Mouse (Mus musculus): ENCODE results near the gene Ergic1. TPM values are rescaled to one million over a fixed set of nuclear protein-coding genes. Genes with fewer than 3 reads are reported as not detected.

Gene Ergic1
- polyA plus RNA-seq, 1 experiment from 2014 or later: 103 TPM

- DNase-seq (ENCODE audit: low spot score): no peak
- H3K4me1 ChIP-seq (replicated peaks): 0 out of 2 replicates have a peak, but pooled peaks cover 3% of the 10 kb centered on the region
- H3K9me3 ChIP-seq: peaks cover 3% of the 10 kb centered on the region; the same call in 1 of the 2 replicates
- WGBS: 93% methylated on average over 11 of the region's 11 CpGs
- no peaks in the 10 kb centered on the region for H3K27me3 ChIP-seq (ENCODE audit: insufficient read depth, poor library complexity, severe bottlenecking)
- H3K4me3 ChIP-seq: no peak overlapping the region
- H3K27ac ChIP-seq: 0 out of 2 replicates have a peak overlapping the region, but pooled peaks have one; percentile 1
- peaks cover 89% of the 10 kb centered on the region for H3K36me3 ChIP-seq
These were observed 9.4 kb downstream of the Ergic1 start for GRCm38 (mm10) chr17:26570651-26571118.

GRCm38 (mm10) chr17:26571377-26571776 lies 10.1 kb downstream of the Ergic1 start:
- H3K9me3 ChIP-seq: no peaks in the 10 kb centered on the region; the same call in 1 of the 2 replicates
- no peaks in the 10 kb centered on the region for H3K27me3 ChIP-seq (ENCODE audit: insufficient read depth, poor library complexity, severe bottlenecking)
- H3K4me1 ChIP-seq (replicated peaks): 0 out of 2 replicates have a peak, but pooled peaks cover 5% of the 10 kb centered on the region
- no peak overlapping the region for H3K4me3 ChIP-seq
- H3K27ac ChIP-seq: no peak overlapping the region
- 89% methylated on average over 3 of the region's 3 CpGs for WGBS
- no peak for DNase-seq (ENCODE audit: low spot score)
- peaks cover 89% of the 10 kb centered on the region for H3K36me3 ChIP-seq

- H3K4me3 ChIP-seq: no peak overlapping the region
- WGBS: 97% methylated on average over 11 of the region's 11 CpGs
- H3K9me3 ChIP-seq: no peaks in the 10 kb centered on the region; the same call in 1 of the 2 replicates
- H3K4me1 ChIP-seq (replicated peaks): 0 out of 2 replicates have a peak, but pooled peaks cover 5% of the 10 kb centered on the region
- peaks cover 89% of the 10 kb centered on the region for H3K36me3 ChIP-seq
- DNase-seq (ENCODE audit: low spot score): no peak
- no peak overlapping the region for H3K27ac ChIP-seq
- no peaks in the 10 kb centered on the region for H3K27me3 ChIP-seq (ENCODE audit: insufficient read depth, poor library complexity, severe bottlenecking)
These were observed 11.0 kb downstream of the Ergic1 start for GRCm38 (mm10) chr17:26572265-26572664.

- Histone ChIP-seq H3K9me3 (no peaks in the 10 kb centered on the region), H3K27me3 (ENCODE audit: insufficient read depth, poor library complexity, severe bottlenecking) (no peaks in the 10 kb centered on the region), H3K36me3 (peaks cover 88% of the 10 kb centered on the region), H3K4me1 (replicated peaks) (0 out of 2 replicates have a peak, but pooled peaks cover 5% of the 10 kb centered on the region), H3K27ac (no peak overlapping the region), H3K4me3 (no peak overlapping the region)
- 91% methylated on average over 11 of the region's 11 CpGs for WGBS
- no peak for DNase-seq (ENCODE audit: low spot score)
These were observed 12.8 kb downstream of the Ergic1 start for GRCm38 (mm10) chr17:26574118-26574517.

- H3K27ac ChIP-seq: no peak overlapping the region
- H3K27me3 ChIP-seq (ENCODE audit: insufficient read depth, poor library complexity, severe bottlenecking): no peaks in the 10 kb centered on the region
- H3K36me3 ChIP-seq: peaks cover 83% of the 10 kb centered on the region
- H3K9me3 ChIP-seq: no peaks in the 10 kb centered on the region
- 88% methylated on average over 5 of the region's 5 CpGs for WGBS
- 0 out of 2 replicates have a peak, but pooled peaks cover 5% of the 10 kb centered on the region for H3K4me1 ChIP-seq (replicated peaks)
- no peak overlapping the region for H3K4me3 ChIP-seq
- DNase-seq (ENCODE audit: low spot score): no peak
These were observed 13.4 kb downstream of the Ergic1 start for GRCm38 (mm10) chr17:26574701-26575100.

GRCm38 (mm10) chr17:26575786-26576690 lies 14.7 kb downstream of the Ergic1 start:
- Histone ChIP-seq H3K4me3 (no peak overlapping the region), H3K27me3 (ENCODE audit: insufficient read depth, poor library complexity, severe bottlenecking) (no peaks in the 10 kb centered on the region), H3K36me3 (peaks cover 82% of the 10 kb centered on the region), H3K9me3 (no peaks in the 10 kb centered on the region), H3K27ac (0 out of 2 replicates have a peak overlapping the region, but pooled peaks have one; percentile 40), H3K4me1 (replicated peaks) (0 out of 2 replicates have a peak, but pooled peaks cover 5% of the 10 kb centered on the region)
- 90% methylated on average over 12 of the region's 12 CpGs for WGBS
- DNase-seq (ENCODE audit: low spot score): no peak

- 93% methylated on average over 7 of the region's 7 CpGs for WGBS
- peaks cover 84% of the 10 kb centered on the region for H3K36me3 ChIP-seq
- no peak overlapping the region for H3K27ac ChIP-seq
- H3K4me3 ChIP-seq: no peak overlapping the region
- no peaks in the 10 kb centered on the region for H3K27me3 ChIP-seq (ENCODE audit: insufficient read depth, poor library complexity, severe bottlenecking)
- no peaks in the 10 kb centered on the region for H3K9me3 ChIP-seq
- no peak for DNase-seq (ENCODE audit: low spot score)
- 0 out of 2 replicates have a peak, but pooled peaks cover 5% of the 10 kb centered on the region for H3K4me1 ChIP-seq (replicated peaks)
These were observed 15.5 kb downstream of the Ergic1 start for GRCm38 (mm10) chr17:26576833-26577232.

- peaks cover 83% of the 10 kb centered on the region for H3K36me3 ChIP-seq
- DNase-seq (ENCODE audit: low spot score): no peak
- no peaks in the 10 kb centered on the region for H3K27me3 ChIP-seq (ENCODE audit: insufficient read depth, poor library complexity, severe bottlenecking)
- H3K4me1 ChIP-seq (replicated peaks): 0 out of 2 replicates have a peak, but pooled peaks cover 5% of the 10 kb centered on the region
- no peak overlapping the region for H3K4me3 ChIP-seq
- no peaks in the 10 kb centered on the region for H3K9me3 ChIP-seq
- H3K27ac ChIP-seq: no peak overlapping the region
- 92% methylated on average over 11 of the region's 11 CpGs for WGBS
These were observed 16.0 kb downstream of the Ergic1 start for GRCm38 (mm10) chr17:26577309-26577708.

GRCm38 (mm10) chr17:26578162-26578561 lies 16.9 kb downstream of the Ergic1 start:
- Histone ChIP-seq H3K4me3 (no peak overlapping the region), H3K27me3 (ENCODE audit: insufficient read depth, poor library complexity, severe bottlenecking) (no peaks in the 10 kb centered on the region), H3K4me1 (replicated peaks) (peaks cover 12% of the 10 kb centered on the region; the same call in 1 of the 2 replicates), H3K9me3 (no peaks in the 10 kb centered on the region), H3K27ac (no peak overlapping the region), H3K36me3 (peaks cover 86% of the 10 kb centered on the region)
- DNase-seq (ENCODE audit: low spot score): no peak
- 92% methylated on average over 7 of the region's 7 CpGs for WGBS

GRCm38 (mm10) chr17:26578771-26579170 lies 17.5 kb downstream of the Ergic1 start:
- Histone ChIP-seq H3K36me3 (peaks cover 89% of the 10 kb centered on the region), H3K27ac (no peak overlapping the region), H3K4me1 (replicated peaks) (peaks cover 18% of the 10 kb centered on the region), H3K9me3 (no peaks in the 10 kb centered on the region), H3K4me3 (no peak overlapping the region), H3K27me3 (ENCODE audit: insufficient read depth, poor library complexity, severe bottlenecking) (no peaks in the 10 kb centered on the region)
- 94% methylated on average over 11 of the region's 11 CpGs for WGBS
- DNase-seq (ENCODE audit: low spot score): no peak

- Histone ChIP-seq H3K4me1 (replicated peaks) (peaks cover 24% of the 10 kb centered on the region), H3K4me3 (no peak overlapping the region), H3K9me3 (no peaks in the 10 kb centered on the region), H3K36me3 (peaks cover 90% of the 10 kb centered on the region), H3K27ac (no peak overlapping the region), H3K27me3 (ENCODE audit: insufficient read depth, poor library complexity, severe bottlenecking) (no peaks in the 10 kb centered on the region)
- 87% methylated on average over 6 of the region's 6 CpGs for WGBS
- no peak for DNase-seq (ENCODE audit: low spot score)
These were observed 18.1 kb downstream of the Ergic1 start for GRCm38 (mm10) chr17:26579396-26579795.

GRCm38 (mm10) chr17:26580873-26581401 lies 19.6 kb downstream of the Ergic1 start:
- no peaks in the 10 kb centered on the region for H3K27me3 ChIP-seq (ENCODE audit: insufficient read depth, poor library complexity, severe bottlenecking)
- H3K4me3 ChIP-seq: no peak overlapping the region
- H3K4me1 ChIP-seq (replicated peaks): peaks cover 31% of the 10 kb centered on the region
- WGBS: 95% methylated on average over 3 of the region's 3 CpGs
- no peak overlapping the region for H3K27ac ChIP-seq
- peaks cover 85% of the 10 kb centered on the region for H3K36me3 ChIP-seq
- no peak for DNase-seq (ENCODE audit: low spot score)
- no peaks in the 10 kb centered on the region for H3K9me3 ChIP-seq

GRCm38 (mm10) chr17:26582297-26582696 lies 21.0 kb downstream of the Ergic1 start:
- 95% methylated on average over 5 of the region's 5 CpGs for WGBS
- DNase-seq (ENCODE audit: low spot score): no peak
- Histone ChIP-seq H3K36me3 (peaks cover 83% of the 10 kb centered on the region), H3K9me3 (no peaks in the 10 kb centered on the region), H3K27me3 (ENCODE audit: insufficient read depth, poor library complexity, severe bottlenecking) (no peaks in the 10 kb centered on the region), H3K4me3 (no peak overlapping the region), H3K27ac (no peak overlapping the region), H3K4me1 (replicated peaks) (peaks cover 29% of the 10 kb centered on the region)
